Mouse (Mus musculus) cerebellum, adult 9-11 months (tissue): ENCODE data around the gene Aox1.

Experiments used
- DNase-seq: peaks from one replicate; pipeline ENCODE4 v3.0.0; 2022

The Aox1 gene

GRCm38 (mm10) chr1:58112880-58113279, 83.1 kb downstream of the Aox1 start, which contains the start of gene Aox3:
Aox3 (plus strand) TSS chr1:58113130.
- peak; percentile 67 for DNase-seq

GRCm38 (mm10) chr1:58113441-58113840, 83.7 kb downstream of the Aox1 start:
- no peak for DNase-seq

GRCm38 (mm10) chr1:58114021-58114560, 84.4 kb downstream of the Aox1 start:
- DNase-seq: no peak

- no peak for DNase-seq
These were observed 85.1 kb downstream of the Aox1 start for GRCm38 (mm10) chr1:58114666-58115375.

GRCm38 (mm10) chr1:58118231-58118630, 88.5 kb downstream of the Aox1 start:
- DNase-seq: no peak

GRCm38 (mm10) chr1:58124901-58125300, 95.2 kb downstream of the Aox1 start:
- DNase-seq: no peak

GRCm38 (mm10) chr1:58137891-58138290, 108.2 kb downstream of the Aox1 start:
- no peak for DNase-seq

- no peak for DNase-seq
These were observed 109.3 kb downstream of the Aox1 start for GRCm38 (mm10) chr1:58138986-58139385.

GRCm38 (mm10) chr1:58140607-58141006, 110.9 kb downstream of the Aox1 start:
- no peak for DNase-seq

- DNase-seq: peak; percentile 4
These were observed 114.8 kb downstream of the Aox1 start for GRCm38 (mm10) chr1:58144384-58145069.

- DNase-seq: no peak
These were observed 116.3 kb downstream of the Aox1 start for GRCm38 (mm10) chr1:58146026-58146425.

- no peak for DNase-seq
These were observed 118.0 kb downstream of the Aox1 start for GRCm38 (mm10) chr1:58147776-58148175.

GRCm38 (mm10) chr1:58152247-58152646, 122.5 kb downstream of the Aox1 start:
- no peak for DNase-seq
